15 mouse cellular contexts compared by ENCODE assay signal in genomic region chr3:34195729-34196450, GRCm38 (mm10).
DNase-seq lines count a peak whose midpoint lies in the region; ATAC-seq and TF ChIP-seq lines count a peak whose summit lies in the region.
"Had no signal": no experiment of that assay in that cellular context is flagged by ENCODE, and none has a peak within 500 bp of the region (broad histone marks: within the 10 kb centered on the region; RNA-seq: fewer than 3 reads in every experiment).

No protein-coding gene starts in this region.

- H3K4me1 ChIP-seq in forebrain, embryonic 14.5 days (ENCODE audit: control insufficient read depth, insufficient read depth, low read length), result peaks cover 11% of the 10 kb centered on the region; the same call in 1 of the 2 replicates
- peaks cover 7% of the 10 kb centered on the region; the same call in 1 of the 2 replicates for H3K4me1 ChIP-seq in hindbrain, embryonic 16.5 days (ENCODE audit: control insufficient read depth, insufficient read depth, low read depth, low read length)
- H3K4me1 ChIP-seq in neural tube, embryonic 13.5 days (replicated peaks), result peaks cover 23% of the 10 kb centered on the region
- H3K4me1 ChIP-seq: heart, embryonic 13.5 days; liver, embryonic 12.5 days; stomach, embryonic 15.5 days had no signal

- DNase-seq in embryo, embryonic 10 days (ENCODE audit: low spot score), result peak; percentile 12
- DNase-seq in embryo, embryonic 9.5 days (ENCODE audit: extremely low spot score), result no peak
- DNase-seq in forebrain, embryonic 14.5 days (ENCODE audit: low spot score), result peak; percentile 69
- no peak for DNase-seq in gastrocnemius, adult 2 months
- DNase-seq in right cerebral cortex, postnatal 14 days, result no peak
- DNase-seq: cerebellum, adult 9-10 months; gastrocnemius, postnatal 25 days; kidney, adult 9 months; thymus, postnatal 14 days had no signal

- H3K27ac ChIP-seq in forebrain, embryonic 14.5 days (ENCODE audit: low read depth, low read length), result peak overlapping the region; percentile 22; the same call in 1 of the 2 replicates
- H3K27ac ChIP-seq in hindbrain, embryonic 16.5 days (ENCODE audit: low read depth, low read length), result 0 out of 2 replicates have a peak overlapping the region, but pooled peaks have one; percentile 20
- H3K27ac ChIP-seq in neural tube, embryonic 13.5 days (replicated peaks), result peak overlapping the region; percentile 19
- H3K27ac ChIP-seq in gastrocnemius, adult 2 months, result no peak overlapping the region
- H3K27ac ChIP-seq: heart, embryonic 13.5 days; liver, embryonic 12.5 days; stomach, embryonic 15.5 days had no signal

- H3K36me3 ChIP-seq in forebrain, embryonic 14.5 days (ENCODE audit: control insufficient read depth, insufficient read depth, low read length), result no peaks in the 10 kb centered on the region
- H3K36me3 ChIP-seq in hindbrain, embryonic 16.5 days (ENCODE audit: control insufficient read depth, insufficient read depth, low read length), result no peaks in the 10 kb centered on the region
- no peaks in the 10 kb centered on the region for H3K36me3 ChIP-seq in neural tube, embryonic 13.5 days
- H3K36me3 ChIP-seq: heart, embryonic 13.5 days; liver, embryonic 12.5 days; stomach, embryonic 15.5 days had no signal

- WGBS in forebrain, embryonic 14.5 days, result 19% methylated on average over 13 of the region's 13 CpGs
- WGBS in hindbrain, embryonic 16.5 days, result 36% methylated on average over 13 of the region's 13 CpGs
- WGBS in neural tube, embryonic 13.5 days, result 23% methylated on average over 13 of the region's 13 CpGs

- no peak for TF ChIP-seq CTCF in gastrocnemius, adult 2 months (IDR thresholded peaks at IDR 0.05)

- H3K4me3 ChIP-seq in forebrain, embryonic 14.5 days (ENCODE audit: low read depth, low read length), result no peak overlapping the region
- H3K4me3 ChIP-seq in hindbrain, embryonic 16.5 days (ENCODE audit: low read length), result no peak overlapping the region
- peak overlapping the region; percentile 18; the same call in 1 of the 2 replicates for H3K4me3 ChIP-seq in neural tube, embryonic 13.5 days
- no peak overlapping the region for H3K4me3 ChIP-seq in gastrocnemius, adult 2 months
- H3K4me3 ChIP-seq: liver, embryonic 12.5 days had no signal

- peak overlapping the region; percentile 43 for H3K4me2 ChIP-seq in forebrain, embryonic 14.5 days (ENCODE audit: low read length)
- peak overlapping the region; percentile 40 for H3K4me2 ChIP-seq in hindbrain, embryonic 16.5 days (ENCODE audit: low read length)
- H3K4me2 ChIP-seq in neural tube, embryonic 13.5 days, result peak overlapping the region; percentile 47
- H3K4me2 ChIP-seq: liver, embryonic 12.5 days; stomach, embryonic 15.5 days had no signal

- peak overlapping the region; percentile 29; the same call in 1 of the 2 replicates for H3K9ac ChIP-seq in forebrain, embryonic 14.5 days (ENCODE audit: low read length)
- H3K9ac ChIP-seq in hindbrain, embryonic 16.5 days (ENCODE audit: low read depth, low read length), result peak overlapping the region; percentile 39; the same call in 1 of the 2 replicates
- peak overlapping the region; percentile 56 for H3K9ac ChIP-seq in neural tube, embryonic 13.5 days
- H3K9ac ChIP-seq: heart, embryonic 13.5 days; liver, embryonic 12.5 days; stomach, embryonic 15.5 days had no signal

- H3K27me3 ChIP-seq in forebrain, embryonic 14.5 days (replicated peaks; ENCODE audit: control insufficient read depth, insufficient read depth, low read length), result no peaks in the 10 kb centered on the region
- H3K27me3 ChIP-seq in hindbrain, embryonic 16.5 days (replicated peaks; ENCODE audit: control insufficient read depth, insufficient read depth, low read length), result no peaks in the 10 kb centered on the region
- no peaks in the 10 kb centered on the region for H3K27me3 ChIP-seq in neural tube, embryonic 13.5 days

- H3K9me3 ChIP-seq in forebrain, embryonic 14.5 days (replicated peaks; ENCODE audit: control insufficient read depth, low read length), result no peaks in the 10 kb centered on the region
- H3K9me3 ChIP-seq in hindbrain, embryonic 16.5 days (ENCODE audit: control insufficient read depth, low read length), result no peaks in the 10 kb centered on the region
- no peaks in the 10 kb centered on the region for H3K9me3 ChIP-seq in neural tube, embryonic 13.5 days
- H3K9me3 ChIP-seq: heart, embryonic 13.5 days; liver, embryonic 12.5 days; stomach, embryonic 15.5 days had no signal

- ATAC-seq in forebrain, embryonic 14.5 days, result peak; percentile 77
- ATAC-seq in hindbrain, embryonic 16.5 days, result 0 out of 2 replicates have a peak, but pooled peaks have one; percentile 46
- peak; percentile 52; the same call in 1 of the 2 replicates for ATAC-seq in neural tube, embryonic 13.5 days (ENCODE audit: low read depth)
- no peak for ATAC-seq in erythroblast, adult 5-6 weeks (replicated peaks; ENCODE audit: low FRiP score, poor library complexity, severe bottlenecking)
- ATAC-seq: liver, embryonic 12.5 days had no signal

- intact Hi-C loops in gastrocnemius, adult 2 months (cut with DNase I), result loop anchor here (10.0 kb wide), 1 partner anchor 241 kb away; no protein-coding TSS in a partner anchor

Comparison
In these comparisons a context has a peak if more than half of its experiments do, and no peak if none do; other contexts are left out.
1. DNase-seq: peak in embryo, embryonic 10 days (single experiment) and forebrain, embryonic 14.5 days (single experiment); none in embryo, embryonic 9.5 days (single experiment), gastrocnemius, adult 2 months (single experiment) and right cerebral cortex, postnatal 14 days (single experiment).
2. Peak in every context shown above with its lines, with median percentiles within 50 percentile points of each other: H3K4me2 ChIP-seq and H3K9ac ChIP-seq.